Mouse (Mus musculus): ENCODE data around the gene Gm8229. TPM values are rescaled to one million over a fixed set of nuclear protein-coding genes. Genes with fewer than 3 reads are reported as not detected.
"Not testable (repeated sequence)": the region's sequence is repeated elsewhere in the genome, so short reads cannot be mapped to it uniquely, and the experiment has no call there.

The Gm8229 gene
- not detected for total RNA-seq (2021)
- long read RNA-seq, experiment 1 = 0 reads
- long read RNA-seq, experiment 2 = 0 reads

DNA sequence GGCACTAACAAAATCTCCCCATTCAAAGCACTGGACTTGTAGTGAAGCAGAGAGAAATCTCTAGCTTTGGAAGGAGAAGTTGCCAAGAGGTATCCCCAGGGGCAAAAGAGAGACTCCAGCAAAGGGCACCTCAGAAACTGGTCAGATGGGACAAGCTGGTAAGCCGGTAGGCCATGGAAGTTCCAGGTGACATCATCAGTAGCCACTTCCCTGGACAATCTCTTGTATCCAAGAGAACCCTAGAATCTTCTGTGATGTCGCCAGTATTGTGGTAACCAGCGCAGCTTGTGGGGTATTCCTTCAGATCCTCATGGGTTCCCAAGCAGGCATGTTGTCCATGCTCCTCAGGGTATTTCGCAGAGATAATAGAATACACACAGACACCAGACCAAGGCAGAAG, at the start of gene Gm8229:
Gene Gm8229, plus strand, starts transcription at position 301 of the 400 bp plus-strand sequence.
- not testable (repeated sequence) for DNase-seq

DNA sequence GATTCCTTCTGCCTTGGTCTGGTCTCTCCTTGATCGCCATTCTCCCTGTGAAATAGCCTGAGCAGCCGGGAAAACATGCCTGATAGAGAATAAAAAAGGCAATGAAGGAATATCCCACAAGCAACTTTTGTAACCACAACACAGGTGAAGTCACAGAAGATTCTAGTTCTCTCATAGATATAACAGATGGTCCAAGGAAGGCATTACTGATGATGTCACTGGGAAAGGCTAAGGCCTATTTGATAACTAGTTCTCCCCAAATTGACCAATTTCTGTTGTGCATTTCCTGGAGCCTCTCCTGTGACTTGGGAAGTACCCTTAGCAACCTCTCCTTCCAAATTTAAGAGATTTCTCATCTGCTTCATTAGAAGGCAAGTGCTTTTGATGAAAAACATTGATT, 26.7 kb upstream of the Gm8229 start, which contains the start of gene Gm5930:
Gene Gm5930, minus strand, starts transcription at position 101 of the 400 bp plus-strand sequence.
- not testable (repeated sequence) for DNase-seq

DNA sequence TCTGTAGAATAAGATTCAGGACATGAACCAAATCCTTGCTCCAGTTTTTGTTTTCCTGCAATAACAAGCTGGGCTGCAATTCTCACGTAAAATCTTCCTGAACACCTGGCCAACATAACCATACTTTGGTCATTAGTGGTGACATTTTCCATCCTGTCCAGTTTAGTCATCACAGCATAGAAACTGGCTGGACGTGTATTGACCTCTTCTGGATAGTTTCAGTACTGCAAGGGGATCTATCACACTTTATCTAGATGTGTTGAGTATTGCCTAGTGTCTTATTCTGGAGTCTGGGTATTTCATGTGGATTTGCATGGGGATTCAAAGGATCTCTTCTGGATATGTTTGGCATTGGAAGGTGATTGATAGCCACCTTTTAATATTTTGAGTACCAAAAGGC, 3.7 kb upstream of the Gm8229 start:
- DNase-seq = not testable (repeated sequence)

DNA sequence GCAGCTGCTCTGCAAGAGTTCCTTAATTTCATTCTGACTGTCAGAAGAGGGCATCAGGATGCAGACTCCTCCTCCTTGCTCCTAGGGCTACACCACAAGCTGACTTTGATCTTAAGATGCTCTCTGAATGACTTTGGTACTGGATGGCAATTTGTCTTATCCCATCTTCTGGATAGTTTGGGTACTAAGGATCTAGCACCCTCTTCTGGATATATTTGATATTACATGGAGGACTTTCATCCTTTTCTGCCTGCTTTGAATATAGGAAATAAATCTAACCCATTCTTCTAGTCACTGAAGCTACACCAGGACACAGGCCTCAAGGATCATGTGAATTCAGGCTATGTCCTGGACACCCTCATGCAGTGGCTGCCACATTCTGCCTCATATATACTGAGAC, 2.9 kb upstream of the Gm8229 start:
- not testable (repeated sequence) for DNase-seq

DNA sequence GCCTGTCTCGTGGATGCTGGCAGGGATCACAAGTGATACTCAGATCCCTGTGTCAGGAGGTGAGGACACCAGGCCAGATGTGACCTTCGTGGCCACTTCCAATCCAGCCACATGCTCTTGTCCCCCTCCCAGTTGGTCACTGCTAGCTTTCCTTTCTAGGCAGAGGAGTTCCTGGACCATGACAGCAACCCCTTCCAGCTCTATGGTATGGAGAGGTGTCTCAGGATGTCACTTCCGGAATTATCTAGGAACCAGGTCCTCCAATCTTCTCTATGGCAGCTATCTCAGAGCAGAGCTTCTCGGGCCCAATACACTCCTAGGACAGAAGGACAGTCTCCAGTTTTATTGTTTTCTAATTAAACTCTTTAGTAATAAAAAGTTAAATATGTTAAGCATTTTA, 19.1 kb downstream of the Gm8229 start:
- not testable (repeated sequence) for DNase-seq

DNA sequence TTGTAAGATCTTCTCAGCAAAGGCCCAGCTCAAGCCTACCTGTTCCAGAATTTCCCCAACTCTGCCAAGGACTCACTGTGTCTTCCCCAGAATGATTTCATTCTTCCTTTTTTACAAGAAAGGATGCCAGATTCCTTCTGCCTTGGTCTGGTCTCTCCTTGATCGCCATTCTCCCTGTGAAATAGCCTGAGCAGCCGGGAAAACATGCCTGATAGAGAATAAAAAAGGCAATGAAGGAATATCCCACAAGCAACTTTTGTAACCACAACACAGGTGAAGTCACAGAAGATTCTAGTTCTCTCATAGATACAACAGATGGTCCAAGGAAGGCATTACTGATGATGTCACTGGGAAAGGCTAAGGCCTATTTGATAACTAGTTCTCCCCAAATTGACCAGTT, 45.4 kb downstream of the Gm8229 start, which contains the start of gene Gm3371:
Gene Gm3371, minus strand, starts transcription at position 101 of the 400 bp plus-strand sequence.
- DNase-seq = not testable (repeated sequence)

Other genes with a start within 250 kb of the Gm8229 start
- gene Gm3327, start 241.5 kb upstream of the Gm8229 start, total RNA-seq (2021) = not detected
- not detected for gene Gm8212, start 167.7 kb upstream of the Gm8229 start, total RNA-seq (2021)
- gene 4930503E14Rik, start 152.1 kb upstream of the Gm8229 start, total RNA-seq (2021) = not detected
- not detected for gene Gm8220, start 79.8 kb upstream of the Gm8229 start, total RNA-seq (2021)
- not detected for gene Gm5930, start 26.8 kb upstream of the Gm8229 start, total RNA-seq (2021)
- gene Gm3371, start 45.3 kb downstream of the Gm8229 start, total RNA-seq (2021) = not detected
- gene Gm8232, start 68.3 kb downstream of the Gm8229 start, total RNA-seq (2021) = not detected
- gene BC061237, start 127.1 kb downstream of the Gm8229 start, total RNA-seq (2021) = not detected
- not detected for gene Gm17093, start 152.9 kb downstream of the Gm8229 start, total RNA-seq (2021)
- not detected for gene Gm8247, start 217.8 kb downstream of the Gm8229 start, total RNA-seq (2021)

All from adrenal gland, postnatal 10 days (tissue).